Mouse (Mus musculus) forelimb bud, embryonic 11.5 days (tissue): ENCODE measurements at regions not wholly inside any gene's neighbourhood (a gene's known extent, or its start where the extent isn't known, plus 50 kb on each side); places are given as distances from the start of the nearest gene placed in this dataset.

Experiments
- DNase-seq: peaks from one replicate; pipeline ENCODE4 v3.0.0-alpha.2; 2012; ENCODE audit warnings: low read depth, low spot score

GRCm38 (mm10) chr14:46221897-46222669 lies 157.1 kb upstream of the Gm15217 start:
- DNase-seq = peak; percentile 12

DNA sequence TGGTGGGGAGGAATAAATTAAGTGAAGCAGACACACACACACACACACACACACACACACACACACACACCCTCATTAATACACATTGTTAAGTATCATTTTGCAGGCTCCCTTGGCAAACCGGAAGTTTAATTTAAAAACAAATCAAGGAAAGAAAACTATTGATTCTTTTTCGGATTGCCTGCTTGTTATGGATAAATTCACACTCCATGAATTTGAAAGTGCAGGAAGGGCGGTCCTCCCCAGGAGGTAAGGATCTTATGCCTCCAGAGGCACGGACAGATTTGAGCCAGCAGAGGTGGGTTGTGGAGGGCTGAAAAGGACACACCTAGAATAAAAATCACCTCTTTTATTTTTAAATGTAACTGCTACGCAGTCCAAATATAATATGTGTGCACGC lies 156.2 kb upstream of the Gm15217 start:
- no peak for DNase-seq

- DNase-seq = peak; percentile 24
These were observed 154.7 kb upstream of the Gm15217 start for GRCm38 (mm10) chr14:46224421-46224950.

- DNase-seq = no peak
These were observed 153.2 kb upstream of the Gm15217 start for GRCm38 (mm10) chr14:46225851-46226608.

DNA sequence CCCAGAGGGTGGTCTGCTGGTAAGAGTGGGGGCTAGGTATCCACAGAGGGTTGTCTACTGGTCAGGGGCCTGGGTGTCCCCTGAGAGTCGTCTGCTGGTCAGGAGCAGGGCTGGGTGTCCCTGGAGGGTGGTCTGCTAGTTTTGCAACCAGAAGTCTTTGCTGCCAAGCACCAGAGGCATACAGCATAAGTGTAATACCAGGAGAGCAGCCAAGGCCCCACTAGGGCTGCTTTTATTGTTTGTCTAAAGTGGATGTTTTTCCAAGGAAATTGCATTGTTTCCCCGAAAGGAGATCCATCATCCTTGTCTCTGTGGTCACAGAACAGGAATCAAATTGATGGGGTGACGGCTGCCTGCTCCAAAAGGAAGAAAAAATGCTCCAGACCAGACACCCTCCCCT lies 145.2 kb upstream of the Gm15217 start:
- no peak for DNase-seq

GRCm38 (mm10) chr14:46234835-46235234 lies 144.4 kb upstream of the Gm15217 start:
- DNase-seq = no peak

DNA sequence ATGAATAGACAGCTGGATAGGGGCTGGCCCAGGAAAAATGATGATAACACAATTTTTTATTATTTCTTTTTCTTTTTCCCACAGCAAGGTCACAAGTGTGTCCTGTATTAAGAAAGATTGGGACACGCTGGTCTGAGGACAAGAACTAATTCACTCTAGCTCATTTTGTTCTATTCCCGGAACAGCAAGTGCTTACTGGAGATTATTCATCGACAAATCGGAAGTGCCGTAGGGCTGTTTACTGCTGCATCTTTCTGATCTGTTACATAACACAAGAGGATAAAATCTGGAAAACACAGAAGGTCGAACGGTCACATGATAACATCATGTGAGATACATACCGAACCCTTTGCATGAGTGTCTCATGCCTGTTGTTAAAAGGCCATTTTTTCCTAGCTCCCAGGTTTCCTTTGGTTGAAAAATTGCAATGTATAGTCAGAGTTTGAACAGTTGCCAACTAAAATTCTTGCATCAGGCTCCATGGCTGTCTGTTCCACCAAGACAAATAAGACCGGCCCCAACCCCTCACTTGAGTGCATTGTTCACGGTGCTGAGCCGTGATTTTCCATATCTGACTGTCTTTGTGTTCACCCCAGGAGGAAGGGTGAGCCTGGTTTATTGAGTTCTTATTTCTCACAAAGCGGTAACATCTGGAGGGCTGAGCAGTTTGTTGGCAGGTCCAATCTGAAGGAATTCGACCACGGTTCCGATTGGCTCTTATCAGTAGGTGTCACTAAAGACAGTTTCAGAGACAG lies 139.0 kb upstream of the Gm15217 start:
- no peak for DNase-seq

- no peak for DNase-seq
These were observed 138.3 kb upstream of the Gm15217 start for GRCm38 (mm10) chr14:46240896-46241295.

DNA sequence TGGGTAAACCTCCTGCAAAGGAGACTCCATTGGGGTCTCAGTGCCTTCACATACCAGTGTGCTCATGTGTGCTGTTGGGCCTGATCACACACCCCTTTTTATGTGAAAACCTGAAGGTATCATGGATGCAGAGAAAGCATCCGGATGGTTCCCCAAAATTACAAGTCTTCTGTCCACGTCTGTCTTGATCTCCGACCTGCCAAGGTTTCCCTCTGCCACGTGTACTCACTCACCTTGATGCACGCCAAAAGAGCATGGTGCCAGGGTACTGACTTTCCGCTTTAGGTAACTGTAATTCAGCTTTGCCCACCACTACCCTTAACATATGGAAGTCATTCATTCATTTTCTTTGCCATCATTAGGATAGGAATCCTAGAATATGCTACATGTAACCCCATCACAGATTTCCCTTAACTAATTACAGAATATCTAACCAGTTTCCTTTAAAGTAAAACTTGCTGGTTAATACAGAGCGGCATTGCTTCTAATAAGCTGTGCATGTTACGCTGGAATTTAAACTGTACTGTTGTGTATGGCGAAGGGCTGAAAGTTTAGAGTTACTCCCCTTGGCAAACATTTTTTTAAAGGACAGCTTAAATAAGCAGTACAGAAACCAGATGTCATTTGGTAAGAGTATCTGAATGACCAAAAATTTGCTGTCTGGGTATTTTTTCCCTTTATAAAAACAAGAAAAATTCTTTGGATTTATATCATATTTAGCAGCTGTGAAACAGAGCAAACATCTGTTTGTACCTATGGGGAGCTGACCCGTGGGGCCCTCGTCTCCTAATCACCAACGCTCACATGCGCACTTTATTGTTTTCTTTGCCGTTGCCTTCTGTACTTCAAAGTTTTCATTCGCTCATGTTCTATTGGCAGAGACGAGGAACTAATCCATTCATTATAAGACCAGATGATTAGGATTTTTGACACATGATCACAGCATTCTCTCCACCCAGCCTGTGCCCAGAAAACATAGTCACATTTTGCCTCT lies 131.4 kb upstream of the Gm15217 start:
- DNase-seq = peak; percentile 61

GRCm38 (mm10) chr14:46249141-46249540 lies 130.1 kb upstream of the Gm15217 start:
- DNase-seq = no peak

- no peak for DNase-seq
These were observed 124.0 kb upstream of the Gm15217 start for GRCm38 (mm10) chr14:46255261-46255660.

DNA sequence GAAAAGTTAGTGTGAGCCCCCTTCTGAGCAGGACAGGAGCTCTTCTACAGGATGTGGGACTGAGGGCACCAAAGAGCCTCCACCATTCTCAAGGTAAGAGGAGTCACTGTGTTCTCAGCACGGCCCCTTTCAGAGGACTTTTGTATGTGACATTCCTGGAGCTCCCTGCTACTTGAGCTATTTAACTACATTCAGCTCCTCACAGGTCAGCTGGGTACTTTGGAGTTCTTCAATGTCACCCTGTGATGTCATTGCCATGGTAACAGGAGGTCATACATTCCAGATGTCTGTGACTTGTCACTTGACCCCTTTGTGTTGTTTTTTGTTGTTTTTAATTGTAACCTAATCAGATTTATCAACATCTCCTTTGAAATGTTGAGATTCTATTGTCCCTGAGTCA lies 122.9 kb upstream of the Gm15217 start:
- DNase-seq = peak; percentile 74

GRCm38 (mm10) chr14:46257311-46257710 lies 121.9 kb upstream of the Gm15217 start:
- DNase-seq = no peak

DNA sequence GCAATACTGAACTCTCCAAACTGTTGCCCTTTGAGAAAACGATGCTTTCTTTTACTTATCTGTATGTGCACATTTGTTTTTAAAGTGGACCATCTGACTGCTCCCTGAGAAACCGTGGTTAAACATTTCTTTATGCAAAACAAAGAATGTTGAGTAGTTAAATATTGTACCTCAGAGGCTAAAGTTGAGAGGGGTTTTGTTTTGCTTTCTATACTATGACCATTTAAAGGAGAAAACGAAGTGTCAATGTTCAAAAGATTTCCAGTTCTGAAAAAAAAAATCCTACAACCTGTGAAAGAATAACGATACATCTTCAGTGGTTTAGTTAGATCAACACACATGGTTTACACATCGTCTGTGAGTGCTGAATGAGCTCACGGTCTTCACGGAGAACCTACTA lies 120.7 kb upstream of the Gm15217 start:
- DNase-seq = no peak

GRCm38 (mm10) chr14:46260291-46260980 lies 118.8 kb upstream of the Gm15217 start:
- DNase-seq = no peak

- no peak for DNase-seq
These were observed 103.8 kb upstream of the Gm15217 start for GRCm38 (mm10) chr14:46275455-46275854.

GRCm38 (mm10) chr14:46276926-46277831 lies 102.0 kb upstream of the Gm15217 start:
- no peak for DNase-seq

DNA sequence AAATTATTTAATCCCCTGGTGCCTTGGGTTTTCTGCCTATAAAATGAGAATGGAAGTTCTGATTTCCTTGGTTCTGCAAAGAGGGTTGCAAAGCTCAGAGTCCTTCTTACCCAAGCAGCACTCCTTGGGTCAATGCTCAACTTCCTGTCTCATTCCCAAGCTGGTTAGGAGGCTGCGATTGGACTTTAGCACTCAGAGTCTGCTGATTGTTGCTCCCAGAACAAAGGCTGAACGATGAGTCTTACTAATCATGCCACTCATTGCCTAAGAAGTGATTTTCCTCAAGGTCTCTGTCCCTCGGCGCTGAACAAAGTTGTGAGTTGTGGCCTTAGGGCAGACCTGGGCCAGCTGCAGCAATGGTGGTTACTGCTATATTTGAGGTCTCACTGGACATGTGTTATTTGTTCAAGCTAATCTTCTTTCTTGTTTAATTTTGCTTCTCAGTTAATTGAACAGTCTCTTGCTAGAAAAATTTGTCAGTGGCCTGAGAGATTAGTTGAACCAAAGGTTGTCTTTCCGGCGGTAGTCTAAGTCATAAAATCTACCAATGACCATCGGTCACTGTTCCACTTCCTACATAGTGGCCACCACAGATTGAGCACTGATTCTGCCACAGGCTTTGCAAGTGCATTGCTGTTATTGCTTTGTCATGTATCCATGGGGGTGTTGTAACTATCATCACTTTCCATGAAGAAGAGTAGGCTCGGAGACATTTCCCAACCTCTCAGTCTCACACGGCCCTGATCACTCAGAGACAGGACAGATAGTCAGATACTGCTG lies 101.2 kb upstream of the Gm15217 start:
- no peak for DNase-seq
